Mouse (Mus musculus) embryonic facial prominence, embryonic 13.5 days (tissue): ENCODE data around the gene Thbs1. TPM values are rescaled to one million over a fixed set of nuclear protein-coding genes. Genes with fewer than 3 reads are reported as not detected.

Experiments used
- ATAC-seq: fragments of 200-750 bp; cut with Nextera tagmentation; 2 replicates; pipeline ENCODE4 v1.8.0; 2017; ENCODE audit warnings: low read depth; ENCODE audit not compliant: insufficient number of reproducible peaks, insufficient read depth, low FRiP score, low TSS enrichment
- H3K27ac ChIP-seq: fragments of 300-500 bp; sonication (generic); 2 replicates; pipeline ENCODE4 v1.5.1; 2015; ENCODE audit warnings: moderate library complexity, mild to moderate bottlenecking, inconsistent platforms
- H3K27me3 ChIP-seq: fragments of 300-500 bp; sonication (generic); 2 replicates; pipeline ENCODE4 v1.6.1; 2015; ENCODE audit warnings: mild to moderate bottlenecking, inconsistent platforms
- H3K36me3 ChIP-seq: fragments of 300-500 bp; sonication (generic); 2 replicates; pipeline ENCODE4 v1.6.1; 2015; ENCODE audit warnings: mild to moderate bottlenecking, inconsistent platforms
- H3K4me1 ChIP-seq: fragments of 300-500 bp; sonication (generic); 2 replicates; pipeline ENCODE4 v1.6.1; 2015; ENCODE audit warnings: inconsistent platforms
- H3K4me2 ChIP-seq: fragments of 300-500 bp; sonication (generic); 2 replicates; pipeline ENCODE4 v1.6.1; 2015; ENCODE audit warnings: moderate library complexity, mild to moderate bottlenecking, inconsistent platforms
- H3K4me3 ChIP-seq: fragments of 300-500 bp; sonication (generic); 2 replicates; pipeline ENCODE4 v1.5.1; 2015; ENCODE audit warnings: mild to moderate bottlenecking, inconsistent platforms
- H3K9ac ChIP-seq: fragments of 300-500 bp; sonication (generic); 2 replicates; pipeline ENCODE4 v1.6.1; 2015; ENCODE audit warnings: mild to moderate bottlenecking, inconsistent platforms
- H3K9me3 ChIP-seq: fragments of 300-500 bp; sonication (generic); 2 replicates; pipeline ENCODE4 v1.6.1; 2016; ENCODE audit warnings: inconsistent platforms
- WGBS: fragments of 180-500 bp; shearing (Covaris S2); methylation state at CpG from one replicate; pipeline ENCODE4 v1.1.7; 2015; ENCODE audit warnings: mixed read lengths; 5-methylcytosine and 5-hydroxymethylcytosine counted together
- polyA plus RNA-seq: library from polyadenylated mRNA; unstranded; fragments of >200 nt; fragmentation: Nextera tagmentation; extraction: Ambion mirVana; gene quantifications from 2 replicates; pipeline ENCODE4 v1.2.1, GENCODE M21; 2015

Gene Thbs1
- polyA plus RNA-seq, 1 experiment from 2014 or later = 71.1 TPM

DNA sequence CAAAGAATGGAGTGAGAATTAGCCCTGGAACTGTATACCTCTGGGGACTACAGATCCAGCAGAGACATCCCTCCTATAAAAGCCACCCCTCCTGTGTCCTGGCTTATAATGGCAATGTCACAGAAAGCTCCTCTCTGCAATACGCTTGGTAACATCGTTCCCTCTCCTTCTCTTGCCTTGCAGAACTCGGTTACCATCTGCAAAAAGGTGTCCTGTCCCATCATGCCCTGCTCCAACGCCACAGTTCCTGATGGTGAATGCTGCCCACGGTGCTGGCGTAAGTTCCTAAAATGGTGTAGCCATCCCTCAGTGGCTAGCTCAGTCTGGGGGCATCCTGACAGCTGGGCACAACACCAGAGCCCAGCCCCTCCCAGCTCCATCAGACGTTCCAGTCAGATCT is 4.0 kb downstream of the Thbs1 start:
- H3K4me1 ChIP-seq = peaks cover 55% of the 10 kb centered on the region
- H3K27me3 ChIP-seq = no peaks in the 10 kb centered on the region
- 80% methylated on average over 7 of the region's 7 CpGs for WGBS
- H3K27ac ChIP-seq = no peak overlapping the region
- H3K9me3 ChIP-seq = no peaks in the 10 kb centered on the region
- peaks cover 57% of the 10 kb centered on the region for H3K36me3 ChIP-seq
- H3K4me2 ChIP-seq = peak overlapping the region; percentile 89
- no peak for ATAC-seq
- H3K9ac ChIP-seq = 0 out of 2 replicates have a peak overlapping the region, but pooled peaks have one; percentile 2
- peak overlapping the region; percentile 69 for H3K4me3 ChIP-seq

DNA sequence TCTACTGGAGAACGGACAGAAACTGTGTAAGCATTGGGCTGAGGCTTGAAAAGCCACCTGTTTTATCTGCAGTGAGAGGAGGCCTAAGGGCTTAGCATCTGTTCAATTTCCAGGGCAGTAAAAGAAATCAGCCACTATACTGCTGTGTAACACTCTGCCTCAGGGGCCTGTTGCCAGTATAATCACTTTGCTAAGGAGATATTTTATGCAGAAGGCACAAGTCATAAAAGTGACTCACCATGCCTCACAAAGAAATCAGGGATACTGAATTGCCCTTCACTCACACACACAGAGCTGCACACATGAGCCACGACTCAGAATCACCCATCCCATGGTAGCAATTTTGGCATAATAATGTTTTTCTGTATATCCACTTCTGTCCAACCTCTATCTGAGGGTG is 4.5 kb downstream of the Thbs1 start:
- no peak overlapping the region for H3K27ac ChIP-seq
- ATAC-seq = no peak
- no peak overlapping the region for H3K9ac ChIP-seq
- H3K36me3 ChIP-seq = peaks cover 62% of the 10 kb centered on the region
- H3K27me3 ChIP-seq = no peaks in the 10 kb centered on the region
- H3K4me2 ChIP-seq = peak overlapping the region; percentile 89
- peaks cover 53% of the 10 kb centered on the region for H3K4me1 ChIP-seq
- H3K9me3 ChIP-seq = no peaks in the 10 kb centered on the region
- WGBS = 72% methylated on average over 2 of the region's 2 CpGs
- no peak overlapping the region for H3K4me3 ChIP-seq

DNA sequence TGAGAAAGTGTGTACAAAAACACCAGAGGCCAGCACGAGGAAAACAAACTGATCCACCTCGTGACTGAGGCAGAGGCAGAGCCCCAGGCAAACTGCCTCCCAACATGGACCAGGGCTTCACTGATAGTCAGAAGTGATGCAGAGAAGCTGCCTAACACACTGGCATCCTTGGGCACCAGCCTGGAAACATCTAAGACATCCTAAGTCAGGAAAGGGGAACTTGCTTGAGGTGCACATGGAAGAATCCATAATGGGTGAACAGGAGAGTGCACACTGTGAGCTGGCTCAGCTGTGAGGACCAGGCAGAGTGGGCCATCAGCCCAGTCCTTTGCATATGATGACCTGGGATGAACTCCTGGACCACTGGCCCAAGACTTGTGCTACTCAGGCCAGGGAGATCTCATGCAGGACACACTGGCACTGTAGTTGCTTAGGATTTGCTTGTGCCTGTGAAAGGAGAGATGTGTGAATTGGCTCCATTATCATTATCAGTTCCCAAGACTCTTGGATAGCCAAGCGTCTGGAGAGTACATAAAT is 5.1 kb downstream of the Thbs1 start:
- no peaks in the 10 kb centered on the region for H3K9me3 ChIP-seq
- H3K27ac ChIP-seq = no peak overlapping the region
- peaks cover 53% of the 10 kb centered on the region for H3K4me1 ChIP-seq
- no peak for ATAC-seq
- no peaks in the 10 kb centered on the region for H3K27me3 ChIP-seq
- H3K36me3 ChIP-seq = peaks cover 69% of the 10 kb centered on the region
- no peak overlapping the region for H3K4me2 ChIP-seq
- no peak overlapping the region for H3K4me3 ChIP-seq
- no peak overlapping the region for H3K9ac ChIP-seq
- 59% methylated on average over 3 of the region's 3 CpGs for WGBS

DNA sequence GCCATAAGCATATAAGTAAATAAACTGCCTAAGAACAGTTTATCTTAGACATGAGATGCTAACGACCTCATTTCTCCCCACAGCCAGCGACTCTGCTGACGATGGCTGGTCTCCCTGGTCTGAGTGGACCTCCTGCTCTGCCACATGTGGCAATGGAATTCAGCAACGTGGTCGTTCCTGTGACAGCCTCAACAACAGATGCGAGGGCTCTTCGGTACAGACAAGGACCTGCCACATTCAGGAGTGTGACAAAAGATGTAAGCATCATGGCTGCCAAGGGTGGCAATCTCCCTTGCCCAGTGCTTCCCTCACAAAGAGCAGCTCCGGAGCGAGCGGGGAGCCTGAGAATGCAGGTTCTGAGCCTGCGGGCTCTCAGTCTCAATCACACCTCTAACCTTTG is 5.7 kb downstream of the Thbs1 start:
- ATAC-seq = no peak
- Histone ChIP-seq H3K4me2 (no peak overlapping the region), H3K4me1 (peaks cover 52% of the 10 kb centered on the region), H3K9ac (no peak overlapping the region), H3K27ac (no peak overlapping the region), H3K36me3 (peaks cover 74% of the 10 kb centered on the region), H3K27me3 (no peaks in the 10 kb centered on the region), H3K4me3 (no peak overlapping the region), H3K9me3 (no peaks in the 10 kb centered on the region)
- WGBS = 73% methylated on average over 11 of the region's 11 CpGs

DNA sequence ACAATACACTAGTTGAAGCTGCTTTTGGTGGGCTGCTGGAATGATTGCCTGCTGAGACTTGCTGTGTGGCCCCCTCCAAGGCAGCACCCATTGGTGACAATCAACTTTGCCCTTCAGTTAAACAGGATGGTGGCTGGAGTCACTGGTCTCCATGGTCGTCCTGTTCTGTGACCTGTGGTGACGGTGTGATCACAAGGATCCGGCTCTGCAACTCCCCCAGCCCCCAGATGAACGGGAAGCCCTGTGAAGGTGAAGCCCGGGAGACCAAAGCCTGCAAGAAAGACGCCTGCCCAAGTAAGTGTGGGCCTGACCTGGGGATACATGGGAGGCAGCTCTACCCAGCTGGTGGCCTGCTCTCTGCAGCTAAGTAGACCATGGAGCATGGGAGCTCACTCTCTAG is 6.4 kb downstream of the Thbs1 start:
- no peaks in the 10 kb centered on the region for H3K27me3 ChIP-seq
- 67% methylated on average over 6 of the region's 6 CpGs for WGBS
- H3K9ac ChIP-seq = no peak overlapping the region
- ATAC-seq = no peak
- H3K4me1 ChIP-seq = peaks cover 46% of the 10 kb centered on the region
- H3K4me3 ChIP-seq = no peak overlapping the region
- peaks cover 81% of the 10 kb centered on the region for H3K36me3 ChIP-seq
- no peak overlapping the region for H3K4me2 ChIP-seq
- H3K9me3 ChIP-seq = no peaks in the 10 kb centered on the region
- H3K27ac ChIP-seq = no peak overlapping the region

DNA sequence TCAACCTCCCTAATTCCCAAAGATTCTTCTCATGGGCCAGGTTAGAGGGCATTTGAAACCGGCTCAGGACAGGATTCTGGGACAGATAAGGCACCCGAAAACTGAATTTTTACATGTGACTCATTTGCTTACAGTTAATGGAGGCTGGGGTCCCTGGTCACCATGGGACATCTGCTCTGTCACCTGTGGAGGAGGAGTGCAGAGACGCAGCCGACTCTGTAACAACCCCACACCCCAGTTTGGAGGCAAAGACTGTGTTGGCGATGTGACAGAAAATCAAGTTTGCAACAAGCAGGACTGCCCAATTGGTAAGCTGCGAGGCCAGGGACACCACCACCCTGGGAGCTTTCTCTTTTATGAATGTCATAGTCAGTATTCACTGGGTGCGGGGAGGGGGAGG is 6.8 kb downstream of the Thbs1 start:
- Histone ChIP-seq H3K36me3 (peaks cover 86% of the 10 kb centered on the region), H3K4me1 (peaks cover 41% of the 10 kb centered on the region), H3K9ac (no peak overlapping the region), H3K4me2 (no peak overlapping the region), H3K27ac (no peak overlapping the region), H3K9me3 (no peaks in the 10 kb centered on the region), H3K4me3 (no peak overlapping the region), H3K27me3 (no peaks in the 10 kb centered on the region)
- WGBS = 78% methylated on average over 7 of the region's 7 CpGs
- ATAC-seq = no peak

DNA sequence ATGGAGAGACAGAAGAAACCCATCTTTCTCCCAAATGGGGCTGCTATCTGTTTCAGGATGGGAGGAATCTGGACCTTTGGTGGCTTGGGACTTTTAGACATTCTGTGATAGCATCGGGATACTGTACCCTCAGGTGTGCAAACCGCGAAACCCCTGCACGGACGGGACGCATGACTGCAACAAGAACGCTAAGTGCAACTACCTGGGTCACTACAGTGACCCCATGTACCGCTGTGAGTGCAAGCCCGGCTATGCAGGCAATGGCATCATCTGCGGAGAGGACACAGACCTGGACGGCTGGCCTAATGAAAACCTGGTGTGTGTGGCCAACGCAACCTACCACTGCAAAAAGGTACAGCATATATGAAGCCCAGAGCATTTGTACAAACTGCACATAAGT is 8.0 kb downstream of the Thbs1 start:
- WGBS = 93% methylated on average over 12 of the region's 12 CpGs
- Histone ChIP-seq H3K27ac (no peak overlapping the region), H3K9me3 (no peaks in the 10 kb centered on the region), H3K4me1 (peaks cover 31% of the 10 kb centered on the region), H3K4me3 (no peak overlapping the region), H3K9ac (no peak overlapping the region), H3K36me3 (peaks cover 96% of the 10 kb centered on the region), H3K4me2 (no peak overlapping the region), H3K27me3 (no peaks in the 10 kb centered on the region)
- ATAC-seq = no peak

DNA sequence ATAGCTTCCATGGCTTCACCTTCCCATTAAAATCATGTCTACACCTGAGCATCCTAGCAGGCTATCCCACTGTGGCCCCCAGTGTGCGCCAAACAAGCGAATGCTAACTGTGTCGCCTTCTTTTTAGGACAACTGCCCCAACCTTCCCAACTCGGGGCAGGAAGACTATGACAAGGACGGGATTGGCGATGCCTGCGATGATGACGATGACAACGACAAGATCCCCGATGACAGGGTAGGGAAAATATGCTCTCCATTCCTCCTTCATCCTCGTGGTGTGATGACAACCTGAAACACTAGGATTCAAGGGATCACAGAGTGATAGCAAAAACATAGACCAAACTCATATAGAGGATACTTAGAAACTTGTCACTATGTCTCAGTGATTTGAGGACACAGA is 8.4 kb downstream of the Thbs1 start:
- H3K4me1 ChIP-seq = peaks cover 31% of the 10 kb centered on the region
- no peak overlapping the region for H3K4me3 ChIP-seq
- no peaks in the 10 kb centered on the region for H3K27me3 ChIP-seq
- no peak for ATAC-seq
- no peak overlapping the region for H3K9ac ChIP-seq
- H3K27ac ChIP-seq = no peak overlapping the region
- no peak overlapping the region for H3K4me2 ChIP-seq
- WGBS = 95% methylated on average over 11 of the region's 11 CpGs
- H3K9me3 ChIP-seq = no peaks in the 10 kb centered on the region
- H3K36me3 ChIP-seq = peaks cover 96% of the 10 kb centered on the region

DNA sequence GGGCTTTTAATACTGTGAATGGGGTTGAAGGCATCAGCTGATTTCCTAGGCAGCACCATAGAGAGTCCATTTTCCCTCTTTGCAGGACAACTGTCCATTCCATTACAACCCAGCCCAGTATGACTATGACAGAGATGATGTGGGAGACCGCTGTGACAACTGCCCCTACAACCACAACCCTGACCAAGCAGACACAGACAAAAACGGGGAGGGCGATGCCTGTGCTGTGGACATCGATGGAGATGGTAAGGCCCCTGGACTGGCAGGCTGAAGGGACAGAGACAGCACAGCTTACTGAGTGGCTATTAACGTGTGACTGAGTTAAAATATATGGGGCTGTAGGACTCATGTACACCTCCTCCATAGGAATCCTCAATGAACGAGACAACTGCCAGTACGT is 9.1 kb downstream of the Thbs1 start:
- H3K27ac ChIP-seq = no peak overlapping the region
- H3K36me3 ChIP-seq = peaks cover 98% of the 10 kb centered on the region
- no peaks in the 10 kb centered on the region for H3K27me3 ChIP-seq
- peaks cover 30% of the 10 kb centered on the region for H3K4me1 ChIP-seq
- H3K4me3 ChIP-seq = no peak overlapping the region
- no peak overlapping the region for H3K4me2 ChIP-seq
- H3K9ac ChIP-seq = no peak overlapping the region
- 93% methylated on average over 7 of the region's 7 CpGs for WGBS
- no peaks in the 10 kb centered on the region for H3K9me3 ChIP-seq
- ATAC-seq = no peak

DNA sequence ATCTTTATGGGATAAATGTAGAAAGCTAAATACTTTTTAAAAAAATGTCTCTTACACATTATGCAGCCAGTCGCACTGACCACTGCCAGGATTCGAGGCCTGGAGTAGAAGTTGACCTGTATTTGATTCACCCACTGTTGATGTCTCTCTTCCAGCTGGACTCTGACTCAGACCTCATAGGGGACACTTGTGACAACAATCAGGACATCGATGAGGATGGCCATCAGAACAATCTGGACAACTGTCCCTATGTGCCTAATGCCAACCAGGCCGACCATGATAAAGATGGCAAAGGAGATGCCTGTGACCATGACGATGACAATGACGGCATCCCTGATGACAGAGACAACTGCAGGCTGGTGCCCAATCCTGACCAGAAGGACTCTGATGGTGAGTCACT is 10.6 kb downstream of the Thbs1 start:
- peaks cover 18% of the 10 kb centered on the region for H3K4me1 ChIP-seq
- no peak for ATAC-seq
- H3K27ac ChIP-seq = no peak overlapping the region
- H3K4me3 ChIP-seq = no peak overlapping the region
- peaks cover 91% of the 10 kb centered on the region for H3K36me3 ChIP-seq
- 93% methylated on average over 6 of the region's 6 CpGs for WGBS
- no peaks in the 10 kb centered on the region for H3K9me3 ChIP-seq
- no peaks in the 10 kb centered on the region for H3K27me3 ChIP-seq
- no peak overlapping the region for H3K9ac ChIP-seq
- no peak overlapping the region for H3K4me2 ChIP-seq

DNA sequence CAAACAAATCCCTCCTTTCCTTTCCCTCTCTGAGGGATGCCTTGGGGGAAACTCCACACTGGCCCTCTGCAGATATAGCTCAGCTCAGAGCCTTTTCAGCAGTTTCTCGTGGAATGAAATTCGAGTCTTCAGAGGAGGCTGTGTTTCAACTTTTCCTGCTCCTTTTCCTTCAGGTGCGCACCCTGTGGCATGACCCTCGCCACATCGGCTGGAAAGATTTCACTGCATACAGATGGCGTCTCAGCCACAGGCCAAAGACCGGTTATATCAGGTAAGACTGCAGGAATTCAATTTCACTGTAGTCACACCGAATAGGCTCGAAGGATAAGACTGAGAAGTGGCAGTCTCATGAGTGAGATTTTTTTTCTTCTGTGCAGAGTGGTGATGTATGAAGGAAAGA is 12.1 kb downstream of the Thbs1 start:
- no peak overlapping the region for H3K9ac ChIP-seq
- H3K4me2 ChIP-seq = no peak overlapping the region
- H3K36me3 ChIP-seq = peaks cover 76% of the 10 kb centered on the region
- H3K27ac ChIP-seq = no peak overlapping the region
- H3K4me1 ChIP-seq = 0 out of 2 replicates have a peak, but pooled peaks cover 6% of the 10 kb centered on the region
- WGBS = 64% methylated on average over 9 of the region's 9 CpGs
- ATAC-seq = no peak
- no peaks in the 10 kb centered on the region for H3K9me3 ChIP-seq
- no peaks in the 10 kb centered on the region for H3K27me3 ChIP-seq
- H3K4me3 ChIP-seq = no peak overlapping the region

DNA sequence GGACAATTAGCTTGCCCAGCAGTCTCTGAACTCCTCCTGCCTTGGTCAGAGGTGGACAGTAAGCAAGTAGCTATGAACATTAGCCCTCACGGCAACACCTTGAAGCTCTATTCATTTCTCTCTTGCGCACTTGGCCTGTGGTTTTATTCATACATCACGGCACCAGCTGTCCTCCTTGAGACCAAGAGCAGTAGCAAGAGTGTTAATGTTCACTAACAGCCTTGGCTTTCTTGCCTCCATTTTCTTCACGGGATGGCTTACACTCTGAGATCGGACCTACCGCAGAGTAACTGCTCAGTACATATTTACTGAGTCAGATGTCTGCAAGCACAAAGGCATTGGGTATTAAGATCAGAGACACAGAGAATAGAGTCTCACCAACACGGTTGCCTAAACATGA is 12.8 kb downstream of the Thbs1 start:
- peaks cover 69% of the 10 kb centered on the region for H3K36me3 ChIP-seq
- H3K27ac ChIP-seq = no peak overlapping the region
- H3K9ac ChIP-seq = no peak overlapping the region
- H3K4me1 ChIP-seq = 0 out of 2 replicates have a peak, but pooled peaks cover 6% of the 10 kb centered on the region
- no peak overlapping the region for H3K4me3 ChIP-seq
- H3K9me3 ChIP-seq = no peaks in the 10 kb centered on the region
- no peak for ATAC-seq
- no peaks in the 10 kb centered on the region for H3K27me3 ChIP-seq
- 84% methylated on average over 7 of the region's 7 CpGs for WGBS
- H3K4me2 ChIP-seq = no peak overlapping the region
